Mouse (Mus musculus) ES-Bruce4 (cell line): ENCODE results near the gene Ssbp1.

Source experiments
- CTCF ChIP-seq: IDR thresholded peaks from one replicate; pipeline ENCODE4 v1.8.1; 2011; ENCODE audit warnings: low read depth, low read length
- EP300 ChIP-seq: IDR thresholded peaks from 2 replicates; pipeline ENCODE4 v1.6.1; 2011; ENCODE audit warnings: low read depth, low read length; ENCODE audit not compliant: insufficient read depth

GRCm38 (mm10) chr6:40427441-40427840 lies 43.7 kb upstream of the Ssbp1 start:
- no peak for TF ChIP-seq CTCF
- TF ChIP-seq EP300: no peak
